Mouse (Mus musculus): ENCODE data around the gene Arhgap35.

GRCm38 (mm10) chr7:16472116-16472709 lies 142.6 kb downstream of the Arhgap35 start:
- no peak for TF ChIP-seq CTCF (IDR thresholded peaks at IDR 0.05; ENCODE audit: low read depth)
- no peak for TF ChIP-seq EP300 (optimal IDR thresholded peaks at IDR 0.05)

Measured in stomach, postnatal 0 days (tissue).